Mouse (Mus musculus): ENCODE results near the gene Atp5s.
A peak's percentile ranks its signal among the peaks of the same experiment; 100 is the strongest.

The Atp5s gene

DNA sequence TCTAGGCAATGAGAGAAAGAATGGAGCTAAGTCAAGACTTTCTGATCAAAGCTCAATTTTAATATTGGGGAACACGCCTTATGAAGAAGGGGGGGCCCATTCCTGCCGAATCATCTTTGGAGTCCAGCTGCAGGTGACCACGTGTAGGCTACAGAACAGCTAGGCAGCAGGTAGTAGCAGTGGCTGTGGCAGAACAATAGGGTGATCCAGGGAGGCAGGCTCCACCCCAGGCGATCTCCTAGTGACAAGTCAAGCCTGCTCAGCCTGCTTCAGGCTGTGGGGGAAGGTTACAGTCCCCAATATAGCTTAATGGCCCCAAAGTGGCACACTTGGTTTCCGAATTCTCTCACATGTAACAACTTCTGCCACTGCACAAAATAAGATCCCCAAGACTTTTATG lies 7.5 kb downstream of the Atp5s start:
- no peak for DNase-seq (ENCODE audit: low spot score in 2 of 2)

DNA sequence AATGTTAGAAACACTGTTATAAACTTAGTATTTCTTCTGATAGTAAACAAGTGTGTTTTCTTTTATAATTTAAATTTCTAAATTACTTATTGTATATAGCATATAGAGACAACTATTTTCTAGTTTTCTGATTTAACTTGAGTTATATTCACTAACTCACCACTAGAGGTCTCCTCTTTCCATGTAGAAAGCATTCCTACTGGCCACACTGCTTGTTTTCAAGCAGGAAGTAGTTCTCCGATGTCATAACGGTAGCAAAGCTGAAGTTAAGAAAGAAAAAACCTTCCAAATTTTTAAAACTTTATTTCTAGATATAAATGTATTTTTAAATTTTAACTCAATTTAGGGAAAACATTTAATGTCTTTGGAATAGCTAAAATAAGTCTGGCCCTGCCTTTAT lies 8.8 kb downstream of the Atp5s start:
- no peak for DNase-seq (ENCODE audit: low spot score in 2 of 2)

DNA sequence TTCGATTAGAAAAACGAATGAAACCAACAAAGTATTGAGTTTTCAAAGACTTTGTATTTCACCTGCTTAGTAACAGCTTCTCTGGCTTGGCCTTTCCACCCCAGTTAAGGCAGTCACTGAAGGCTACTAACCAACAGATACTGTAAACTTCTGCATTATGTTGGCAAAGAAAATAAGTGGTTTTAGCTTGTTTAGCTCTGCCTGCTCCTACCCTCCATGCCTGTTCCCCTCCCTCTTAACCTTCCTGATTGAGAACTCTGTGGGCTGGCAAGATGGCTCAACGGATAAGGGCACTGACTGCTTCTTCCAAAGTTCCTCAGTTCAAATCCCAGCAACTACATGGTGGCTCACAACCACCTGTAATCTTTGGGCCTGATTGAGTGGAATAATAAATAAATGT lies 9.2 kb downstream of the Atp5s start:
- DNase-seq (ENCODE audit: low spot score in 2 of 2) = no peak

DNA sequence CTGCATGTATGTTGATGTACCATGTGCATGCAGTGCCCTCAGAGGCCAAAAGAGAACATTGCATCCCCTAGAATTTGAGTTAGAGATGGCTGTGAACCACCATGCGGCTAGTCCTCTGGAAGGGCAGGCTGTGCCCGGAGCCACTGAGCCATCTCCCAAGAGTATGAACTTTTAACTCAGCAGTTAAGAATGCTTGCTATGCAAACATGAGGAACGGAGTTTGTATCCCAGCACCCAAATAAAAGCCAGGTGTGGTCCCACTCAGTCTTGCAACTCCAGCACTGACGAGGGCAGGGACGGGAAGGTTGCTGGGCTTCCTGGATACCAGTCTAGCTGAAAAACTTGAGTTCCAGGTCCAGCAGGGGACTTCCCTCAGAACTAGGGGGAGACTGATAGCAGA lies 17.2 kb downstream of the Atp5s start:
- DNase-seq (ENCODE audit: low spot score in 2 of 2) = no peak

DNA sequence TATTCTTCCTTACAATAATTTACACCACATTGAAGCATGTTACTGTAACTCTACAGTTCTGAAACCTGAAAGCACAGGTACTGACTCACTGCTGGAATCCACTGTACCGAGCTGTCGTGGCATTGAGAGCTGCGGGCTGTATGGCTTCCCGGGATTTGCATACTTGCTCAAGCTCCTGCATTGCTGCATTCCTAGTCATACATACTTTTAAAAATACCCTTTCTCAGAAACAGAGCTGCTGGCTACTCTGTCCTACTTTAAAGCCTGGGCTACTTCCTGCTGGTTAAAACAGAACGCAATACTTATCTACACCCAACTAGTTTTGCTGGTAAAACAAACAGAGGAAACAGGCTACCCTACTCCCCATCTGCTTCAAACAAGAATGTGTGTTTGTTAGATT lies 19.4 kb downstream of the Atp5s start:
- DNase-seq (ENCODE audit: low spot score in 2 of 2) = no peak

DNA sequence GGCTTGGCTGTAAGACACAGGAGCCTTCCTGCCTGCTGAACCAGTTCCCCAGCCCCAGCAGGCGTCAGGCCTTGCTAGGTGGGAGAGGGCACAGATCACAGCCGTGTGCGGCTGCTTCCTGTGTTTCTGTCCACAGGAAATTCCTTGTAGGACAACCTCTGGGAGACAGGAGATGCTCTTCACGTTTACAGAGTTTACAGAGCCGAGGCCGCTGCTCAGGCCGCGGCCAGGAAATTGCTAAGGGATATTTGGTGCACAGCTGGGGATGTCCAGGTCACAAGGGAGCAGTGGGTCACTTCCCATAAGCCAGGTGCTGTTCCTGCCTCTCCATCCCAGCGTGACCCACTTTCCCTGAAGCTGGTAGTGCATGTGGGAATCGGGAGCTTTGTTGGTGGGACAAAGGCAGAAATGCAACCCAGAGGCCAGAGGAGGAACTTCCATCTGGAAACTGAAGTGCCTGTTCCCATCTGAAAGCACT lies 27.2 kb downstream of the Atp5s start:
- no peak for DNase-seq (ENCODE audit: low spot score in 2 of 2)

DNA sequence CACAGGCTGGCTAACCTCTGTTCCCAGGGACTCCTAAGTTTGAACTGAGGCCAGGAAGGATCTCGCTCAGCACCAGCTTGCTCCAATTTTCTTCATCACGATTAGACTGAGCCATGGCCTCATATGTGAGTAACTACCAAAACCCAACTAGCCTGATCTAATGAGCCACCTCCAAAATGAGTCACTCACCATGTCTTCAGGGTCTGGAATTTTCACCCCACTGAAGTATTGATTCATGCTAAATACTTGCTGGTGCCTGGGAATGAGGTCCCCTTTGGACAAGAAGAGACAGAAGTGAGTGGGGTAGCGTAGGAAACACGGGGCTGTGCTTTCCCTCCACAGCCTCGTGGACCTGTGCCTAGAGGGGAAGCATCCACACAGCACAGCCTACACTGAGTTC lies 29.2 kb downstream of the Atp5s start:
- no peak for DNase-seq (ENCODE audit: low spot score in 2 of 2)

DNA sequence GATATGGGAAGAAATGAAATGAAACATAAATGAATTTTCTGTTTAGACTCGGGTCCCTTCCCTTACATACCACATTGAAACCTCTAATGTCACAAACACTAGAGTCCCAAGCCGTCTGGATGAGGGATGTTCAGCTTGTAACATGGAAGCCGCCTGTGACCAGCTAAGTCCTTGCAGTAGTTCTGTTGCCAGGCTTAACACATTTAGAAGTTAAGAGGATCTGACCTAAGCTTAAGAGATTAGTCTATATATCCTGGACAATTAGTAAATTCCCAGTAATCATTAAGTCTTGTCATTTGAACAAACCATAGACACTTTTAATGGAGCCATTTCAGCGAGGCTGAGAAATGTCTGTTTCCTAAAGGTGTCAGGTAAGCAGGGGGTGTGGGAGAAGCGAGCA lies 31.3 kb downstream of the Atp5s start:
- DNase-seq (ENCODE audit: low spot score in 2 of 2) = no peak

DNA sequence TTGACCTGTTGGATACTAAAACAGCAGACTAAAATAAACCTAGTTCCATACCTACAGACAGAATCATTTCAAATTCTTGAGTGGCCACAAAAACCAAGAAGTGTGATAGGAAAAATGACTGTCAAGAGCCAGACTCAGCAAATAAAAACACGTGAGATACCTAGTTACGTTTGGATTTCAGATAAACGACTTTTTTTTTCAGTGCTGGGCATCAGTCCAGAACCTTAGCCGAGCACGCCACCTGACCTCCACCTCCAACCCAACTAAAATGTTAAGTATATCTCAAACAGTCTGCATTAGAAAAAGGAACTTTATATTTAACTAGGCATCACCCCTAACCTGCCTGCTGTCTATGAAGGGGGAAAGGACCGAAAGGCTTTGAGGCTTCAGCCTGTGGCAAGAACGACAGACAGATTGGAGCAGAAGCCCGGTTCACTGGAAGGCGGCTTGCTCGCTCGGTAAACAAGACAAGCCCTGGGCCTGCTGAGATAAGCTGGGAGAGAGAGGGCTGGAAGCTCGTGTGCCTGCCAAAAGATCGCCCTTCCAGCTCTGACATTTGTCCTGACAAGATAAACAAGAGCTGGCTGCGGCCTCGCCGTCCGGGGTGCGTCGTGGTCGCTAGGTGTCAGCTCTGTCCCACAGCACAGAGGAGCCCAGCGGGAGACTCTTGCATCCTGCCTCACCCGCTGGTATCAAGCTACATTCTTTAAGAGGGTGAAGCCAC lies 32.8 kb downstream of the Atp5s start:
- DNase-seq (ENCODE audit: low spot score in 2 of 2) = peak; percentile 92 to 94

DNA sequence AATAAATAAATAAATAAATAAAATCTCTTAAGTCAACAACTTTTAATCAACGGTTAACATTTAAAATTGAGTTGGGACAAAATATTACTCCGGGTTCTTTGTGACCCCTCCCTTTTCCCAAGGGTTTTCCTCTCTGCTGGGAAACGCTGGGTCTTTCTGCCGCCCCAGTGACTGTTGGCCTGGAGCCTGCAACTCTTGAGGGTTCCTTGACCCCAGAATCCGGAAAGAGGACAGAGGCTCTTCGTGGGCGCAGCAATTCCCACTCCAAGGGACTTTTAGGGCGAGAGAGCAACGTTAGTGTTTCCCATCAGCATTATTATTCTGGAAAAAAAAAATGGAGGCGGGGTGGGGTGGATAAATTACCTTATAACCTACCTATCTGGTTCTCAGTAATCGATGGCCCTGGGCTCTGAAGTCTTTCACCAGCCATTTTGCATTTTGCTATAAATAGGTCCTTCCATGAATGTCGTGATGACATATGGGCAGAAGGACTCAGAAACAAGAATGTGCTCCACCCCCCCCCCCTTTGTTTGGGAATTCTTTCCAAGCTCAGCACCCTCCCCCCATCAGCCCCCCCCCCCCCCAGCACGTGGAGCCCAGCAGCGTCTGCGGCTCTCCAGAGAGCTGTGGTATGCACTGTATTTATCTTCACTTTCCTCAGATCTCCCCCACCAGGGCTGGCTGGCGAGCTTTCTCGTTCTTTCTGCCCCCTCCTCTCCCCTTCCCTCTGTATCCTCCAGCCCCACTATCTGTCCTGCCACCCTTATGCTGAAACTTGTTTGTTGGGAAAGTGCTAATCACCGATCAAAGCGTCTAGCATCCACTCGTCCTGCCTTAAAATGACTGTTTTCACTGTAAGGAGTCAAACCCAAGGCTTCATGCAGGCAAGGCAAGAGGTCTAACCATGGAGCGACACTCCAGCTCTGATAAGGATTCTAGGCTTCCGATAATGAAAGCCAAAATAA lies 33.8 kb downstream of the Atp5s start:
- DNase-seq (ENCODE audit: low spot score in 2 of 2) = peak; percentile 48 to 78

DNA sequence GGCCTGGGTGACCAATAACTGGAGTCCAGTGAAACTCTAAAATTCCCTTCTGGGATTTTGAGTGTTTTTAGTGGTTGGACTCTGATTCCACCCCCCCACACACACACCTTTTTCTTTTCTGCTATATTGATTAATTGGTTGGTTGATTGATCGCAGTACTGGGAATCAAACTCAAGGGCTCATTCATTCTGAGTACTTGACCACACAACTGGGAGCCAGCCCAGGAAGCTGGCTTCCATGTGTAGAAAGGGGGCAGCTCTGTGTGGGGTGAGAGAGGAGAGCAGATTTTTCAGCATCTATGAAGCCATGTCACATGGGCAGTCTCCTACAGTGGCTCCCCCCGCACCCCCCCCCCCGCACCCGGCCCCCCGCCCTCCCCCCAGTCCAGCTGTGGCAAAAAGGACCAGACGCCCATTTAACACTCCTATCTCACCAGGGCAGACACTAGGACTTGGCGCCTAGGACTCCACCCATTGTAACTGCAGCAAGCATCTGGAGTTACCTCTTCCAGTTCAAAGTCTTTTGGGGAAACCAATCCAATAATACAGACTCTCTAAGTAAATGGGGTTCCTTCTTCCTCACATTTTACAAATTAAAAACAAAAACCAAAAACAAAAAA lies 34.6 kb downstream of the Atp5s start:
- peak; percentile 59 to 74 for DNase-seq (ENCODE audit: low spot score in 2 of 2)

DNA sequence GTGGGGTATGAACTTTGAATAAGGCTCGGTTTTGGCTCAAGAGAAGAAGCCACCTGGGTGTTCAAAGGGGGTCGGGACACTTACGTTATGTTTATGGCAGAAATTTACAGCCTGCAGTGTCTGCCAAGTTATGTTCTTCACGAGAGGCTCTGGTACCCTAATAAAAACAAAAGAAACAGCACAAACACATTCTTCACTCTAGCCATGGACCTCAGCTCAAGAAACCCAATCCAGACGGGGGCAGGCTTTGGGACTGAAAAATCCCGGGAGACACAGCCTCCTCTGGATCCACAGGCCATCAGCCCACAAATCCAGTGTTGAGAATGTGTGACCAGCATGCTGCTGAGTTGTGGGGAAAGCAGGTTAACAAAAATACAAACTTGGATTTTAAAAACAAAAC lies 35.3 kb downstream of the Atp5s start:
- no peak for DNase-seq (ENCODE audit: low spot score in 2 of 2)

DNA sequence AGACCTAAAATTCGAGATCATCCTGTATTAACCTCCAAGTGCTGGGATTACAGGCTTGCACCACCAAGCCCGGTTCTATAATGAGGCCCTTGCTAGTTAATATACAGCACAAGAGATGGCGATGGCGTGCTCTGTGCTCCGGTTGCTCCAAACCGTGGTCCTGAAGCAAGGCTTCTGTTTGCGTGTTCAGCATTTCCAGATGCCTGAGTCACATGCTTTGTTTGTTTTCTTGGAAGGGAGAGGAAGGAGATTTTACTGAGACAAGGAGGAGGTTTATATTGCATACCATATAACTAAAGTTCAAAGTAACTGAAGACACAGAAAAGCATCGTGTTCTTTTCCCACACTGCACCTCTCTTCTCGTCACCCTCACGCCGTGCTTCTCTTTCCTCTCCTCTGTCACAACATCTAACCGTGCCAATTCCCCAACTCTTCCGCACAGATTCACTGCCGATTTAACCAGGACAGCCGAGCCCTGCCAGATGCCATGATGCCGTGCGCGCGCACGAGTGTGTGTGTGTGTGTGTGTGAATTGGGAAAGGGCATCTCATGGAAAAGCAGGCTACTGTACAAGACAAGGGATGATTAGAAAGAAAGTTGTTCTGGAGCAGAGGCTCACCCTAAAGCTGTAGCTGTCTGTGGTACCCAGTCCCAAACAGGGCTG lies 36.1 kb downstream of the Atp5s start:
- DNase-seq (ENCODE audit: low spot score in 2 of 2) = no peak

DNA sequence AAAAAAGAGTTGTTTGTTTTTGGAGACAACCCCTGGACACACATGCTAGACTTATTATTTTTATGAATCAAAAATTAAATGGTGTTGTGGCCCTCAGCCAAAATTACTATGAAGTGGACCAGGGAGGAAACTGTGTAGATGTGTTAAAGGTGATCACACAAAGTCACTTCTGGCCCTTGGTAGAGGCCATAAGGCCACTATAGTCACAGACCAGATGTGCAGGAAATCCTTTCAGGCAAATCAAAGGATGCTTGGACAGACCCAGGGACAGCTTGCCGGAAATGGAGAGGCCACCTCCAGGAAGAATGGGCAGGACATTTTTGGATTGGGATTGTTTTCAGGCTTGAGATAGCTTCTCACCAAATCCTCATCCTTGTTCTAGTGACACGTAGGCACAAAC lies 36.9 kb downstream of the Atp5s start:
- DNase-seq (ENCODE audit: low spot score in 2 of 2) = no peak

DNA sequence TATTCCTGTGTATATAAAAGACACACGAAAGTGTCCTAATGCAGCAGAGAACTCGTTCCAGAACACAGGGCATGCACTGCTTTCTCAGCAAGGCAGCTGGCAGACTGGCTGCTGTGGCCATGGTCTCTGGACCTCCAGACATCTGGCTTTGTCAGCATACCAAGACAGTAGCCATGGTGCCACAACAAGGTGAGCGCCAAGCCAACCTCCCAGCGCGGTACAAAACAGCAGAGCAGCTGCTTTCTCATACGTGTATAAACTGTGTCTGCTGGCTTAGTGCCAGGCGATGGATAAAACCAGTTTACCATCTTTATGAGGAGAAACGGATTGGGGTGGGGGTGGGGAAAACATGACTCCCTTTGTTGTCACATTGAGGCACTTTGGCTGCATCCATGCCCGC lies 40.8 kb downstream of the Atp5s start:
- no peak for DNase-seq (ENCODE audit: low spot score in 2 of 2)

DNA sequence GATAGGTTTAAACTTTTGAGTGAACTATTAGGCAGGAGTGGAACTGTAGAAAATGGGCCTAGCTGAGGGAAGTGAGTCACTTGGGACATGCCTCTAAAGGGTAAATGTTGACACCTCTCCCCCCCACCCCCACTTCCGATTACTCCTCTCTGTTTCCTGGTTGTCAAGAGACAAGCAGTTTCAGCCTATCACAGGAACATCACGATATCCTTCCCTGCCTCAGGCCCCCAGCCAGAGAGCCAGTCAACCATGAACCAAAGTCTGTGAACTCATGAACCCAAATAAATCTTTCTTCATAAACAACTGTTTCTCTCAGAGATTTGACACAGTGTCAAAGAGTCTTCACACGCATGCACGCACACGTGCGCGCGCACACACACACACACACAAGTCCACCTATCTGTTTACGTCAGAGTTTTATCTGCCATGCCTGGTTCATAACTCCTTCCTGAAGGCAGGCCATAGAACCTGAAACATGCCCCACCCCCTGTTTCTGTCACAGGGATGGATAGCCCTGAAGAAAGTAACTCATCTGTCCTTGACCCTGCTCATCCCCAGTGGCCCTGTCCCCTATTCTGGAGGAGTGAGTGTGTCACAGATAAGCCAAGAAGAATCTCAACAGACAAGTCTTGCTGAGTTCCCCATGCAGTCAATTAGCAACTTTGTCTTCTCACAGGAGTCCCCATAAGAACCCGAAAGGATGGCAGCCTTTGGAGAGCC lies 41.6 kb downstream of the Atp5s start:
- DNase-seq (ENCODE audit: low spot score in 2 of 2) = no peak

DNA sequence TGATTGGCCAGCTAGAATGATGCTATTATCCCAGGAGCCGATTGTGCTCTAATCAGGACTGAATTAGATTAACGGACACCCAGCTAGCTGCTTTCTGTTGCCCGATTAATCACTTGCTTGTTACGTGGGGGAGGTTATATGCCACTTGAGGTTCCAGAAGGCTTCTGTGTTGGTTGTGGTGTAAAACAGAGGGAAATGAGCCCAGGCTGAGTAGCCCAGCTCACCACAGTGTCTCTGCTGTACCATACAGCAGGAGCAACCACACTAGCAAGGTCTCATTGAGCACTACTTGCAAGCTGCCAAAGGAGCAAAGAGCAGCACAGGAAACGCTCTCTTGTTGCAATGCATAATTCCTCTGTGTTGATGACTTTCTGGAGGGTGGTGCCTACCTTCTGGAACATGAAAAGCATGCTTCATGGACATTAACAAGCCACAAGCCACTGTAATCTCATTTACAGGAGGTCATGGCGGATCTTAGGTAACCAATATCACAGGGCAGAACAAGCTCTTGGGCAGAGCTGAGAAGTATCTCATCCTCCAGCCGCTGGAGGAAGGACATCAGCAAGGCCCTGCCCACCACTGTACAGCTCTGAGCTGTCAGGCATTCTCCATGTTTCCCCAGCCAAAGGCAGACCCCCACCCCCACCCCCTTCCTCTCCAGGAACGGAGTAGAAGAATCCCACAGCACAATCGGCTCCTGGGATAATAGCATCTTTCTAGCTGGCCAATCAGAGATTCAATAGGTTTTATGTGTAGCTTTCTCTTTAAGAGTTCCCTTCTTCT lies 42.9 kb downstream of the Atp5s start:
- DNase-seq (ENCODE audit: low spot score in 2 of 2) = no peak

DNA sequence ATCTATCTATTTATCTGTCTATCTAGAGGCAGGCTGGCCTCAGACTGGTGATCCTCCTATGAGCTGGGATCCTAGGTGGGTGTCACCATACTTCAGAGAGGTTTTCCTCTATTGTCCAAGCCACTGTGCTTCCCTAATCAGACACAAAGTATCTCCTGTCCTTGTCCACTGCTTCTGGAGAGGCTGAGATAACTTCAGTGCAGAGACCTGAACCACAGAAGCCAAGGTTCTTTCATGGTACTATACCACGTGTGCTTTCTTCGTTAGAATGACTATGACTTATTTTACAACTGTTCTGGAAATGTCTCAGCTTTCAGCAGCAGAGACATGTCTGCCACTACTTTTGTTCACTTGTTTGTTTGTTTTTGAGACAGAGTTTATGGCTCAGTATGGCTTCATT lies 44.1 kb downstream of the Atp5s start:
- DNase-seq (ENCODE audit: low spot score in 2 of 2) = no peak

DNA sequence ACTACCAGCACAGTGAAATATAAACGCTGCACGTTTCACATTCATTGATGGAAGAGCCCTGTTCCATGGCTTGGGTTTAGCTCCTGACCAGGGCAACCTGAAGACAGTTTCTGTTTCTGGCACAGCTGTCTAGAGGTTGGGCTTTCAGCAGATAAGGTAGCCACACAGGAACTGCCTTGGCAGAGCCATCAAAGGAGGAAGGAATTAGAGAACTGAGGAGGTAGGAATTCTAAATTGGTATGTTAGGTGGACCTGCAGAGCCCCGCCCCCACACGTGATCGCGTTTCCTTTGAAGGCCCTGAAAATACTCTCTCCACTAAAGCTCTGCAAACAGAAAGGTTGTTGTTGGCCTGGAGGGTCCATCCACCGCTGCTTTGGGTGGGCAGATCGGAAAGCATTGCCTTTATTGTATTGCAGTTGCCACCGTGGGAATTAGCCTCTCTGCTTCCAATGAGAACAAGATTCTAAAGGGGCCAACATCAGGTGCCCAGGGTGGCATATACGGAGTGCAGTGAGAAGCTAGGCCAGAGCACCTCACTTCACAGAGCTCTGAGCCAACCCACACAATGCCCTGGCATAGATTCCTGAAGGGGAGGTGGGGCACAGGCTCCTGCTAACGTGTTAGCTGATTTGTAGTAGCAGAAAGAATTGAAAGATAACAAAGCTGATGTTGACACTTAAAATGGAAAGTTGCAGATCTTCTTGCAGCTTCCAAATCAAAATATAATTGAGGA lies 52.0 kb downstream of the Atp5s start:
- DNase-seq (ENCODE audit: low spot score in 2 of 2) = no peak

DNA sequence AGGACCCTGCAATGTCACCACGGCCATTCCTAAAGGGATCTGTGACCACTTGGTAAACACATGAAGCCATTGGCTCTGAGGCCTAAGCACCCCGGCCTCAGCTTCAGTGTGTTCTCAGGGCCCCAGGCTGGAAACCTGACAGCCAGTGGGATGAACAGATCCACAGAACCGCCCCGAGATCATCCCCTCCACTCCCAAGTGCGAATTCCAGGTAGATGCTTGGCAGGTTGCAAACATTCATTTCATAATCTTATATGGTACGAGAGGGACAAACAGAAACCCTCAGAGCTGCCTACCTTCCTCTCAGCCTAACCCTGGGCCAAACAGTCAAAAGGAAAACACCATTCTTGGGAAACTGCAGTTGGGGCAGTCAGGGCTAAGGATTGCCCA lies 52.6 kb downstream of the Atp5s start:
- DNase-seq (ENCODE audit: low spot score in 2 of 2) = no peak

Data from spleen, postnatal 4 days (tissue).